Mouse (Mus musculus) E14TG2a.4 (cell line): ENCODE data around the gene Prr15l.

ENCODE experiments used
- CTCF ChIP-seq: conservative IDR thresholded peaks from 2 replicates; pipeline ENCODE4 v1.5.1; 2014; ENCODE audit warnings: low read length
- POU5F1 ChIP-seq: IDR thresholded peaks from 2 replicates; pipeline ENCODE4 v1.6.1; 2014; ENCODE audit warnings: low read length, borderline replicate concordance

DNA sequence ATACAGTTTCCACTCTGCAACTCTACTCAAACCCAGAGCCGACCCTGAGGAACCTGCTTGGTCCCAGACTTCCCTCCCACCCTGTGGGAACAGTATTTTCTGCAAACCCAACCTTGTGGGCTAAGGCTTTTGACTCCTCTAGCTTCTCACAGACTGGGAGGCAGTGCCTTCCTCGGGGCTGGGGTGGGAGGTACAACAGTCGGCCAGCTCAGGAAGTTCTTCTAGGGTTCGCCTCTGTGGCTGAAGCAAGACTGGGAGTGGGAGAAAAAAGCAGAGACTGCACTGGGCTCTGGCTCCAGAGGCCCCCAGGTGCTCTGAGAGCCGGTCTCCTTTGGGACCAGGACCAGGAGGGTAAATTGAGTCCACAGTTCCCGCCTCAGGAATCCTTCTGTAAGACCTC, 25.0 kb downstream of the Prr15l start:
- TF ChIP-seq CTCF (no peak), POU5F1 (no peak)
